Mouse (Mus musculus) CH12.LX (cell line): ENCODE data around the gene Nrros.

Experiments
- BHLHE40 ChIP-seq: IDR thresholded peaks from 2 replicates; pipeline ENCODE4 v1.6.1; 2011; ENCODE audit warnings: mild to moderate bottlenecking, low read depth, low read length, improper control_type of control experiment
- CTCF ChIP-seq, 2 experiments: IDR thresholded peaks in 1 of 2; conservative IDR thresholded peaks in 1 of 2; 2 replicates each; pipeline ENCODE4 v1.5.1; 2011 to 2012; ENCODE audit warnings: low read depth in 2 of 2, low read length in 2 of 2, improper control_type of control experiment in 1 of 2, inconsistent platforms in 1 of 2, mild to moderate bottlenecking in 1 of 2, moderate library complexity in 1 of 2

DNA sequence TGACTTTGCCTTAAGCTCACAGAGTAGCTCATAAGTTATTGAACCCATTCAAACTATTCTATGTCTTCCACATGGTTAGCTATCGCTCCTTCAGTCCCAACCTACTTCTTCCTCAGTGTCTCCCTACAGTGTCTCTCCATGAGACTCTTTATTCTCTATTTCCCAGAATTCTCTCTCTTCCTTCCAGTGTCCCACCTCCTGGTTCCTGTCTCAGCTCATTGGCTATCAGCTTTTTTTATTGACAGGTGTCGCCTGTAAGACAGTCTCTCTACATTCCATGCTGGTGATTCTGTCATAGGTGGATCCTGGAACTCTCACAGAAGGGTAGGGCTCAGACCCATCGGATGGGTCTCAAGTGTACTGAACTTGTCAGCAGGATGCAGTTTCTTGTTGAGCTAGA is 40.0 kb downstream of the Nrros start:
- TF ChIP-seq CTCF (conservative IDR thresholded peaks at IDR 0.05 in 1 of 2, IDR thresholded peaks at IDR 0.05 in 1 of 2; ENCODE audit: low read depth in 2 of 2, low read length in 2 of 2), result no peak
- no peak for TF ChIP-seq BHLHE40
